Comparison of ENCODE assay signal across 10 mouse cellular contexts in the genomic region with DNA sequence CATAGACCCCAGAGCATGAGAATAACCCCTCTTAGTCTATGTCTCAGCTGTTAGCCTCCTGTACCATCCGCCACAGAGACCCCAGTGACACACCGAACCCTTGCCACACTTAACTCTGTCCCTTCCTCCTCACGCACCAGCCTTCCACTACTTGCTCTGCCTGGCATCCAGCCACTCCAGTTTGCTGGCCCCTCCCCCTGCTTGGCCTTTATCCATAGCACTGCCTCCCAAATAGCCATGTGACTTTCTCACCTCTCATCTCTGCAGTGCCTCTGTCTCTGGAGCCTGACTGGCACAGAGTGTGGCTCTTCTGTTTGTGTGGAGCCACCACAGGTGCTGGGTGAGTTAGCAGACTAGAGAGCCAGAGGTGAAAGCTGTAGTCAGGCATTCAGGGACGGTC. TPM values are rescaled to one million over a fixed set of nuclear protein-coding genes. Genes with fewer than 3 reads are reported as not detected.
DNase-seq lines count a peak whose midpoint lies in the region; ATAC-seq lines count a peak whose summit lies in the region.
"Had no signal": no experiment of that assay in that cellular context is flagged by ENCODE, and none has a peak within 500 bp of the region (broad histone marks: within the 10 kb centered on the region; RNA-seq: fewer than 3 reads in every experiment).

No protein-coding gene starts in this region.

- no peaks in the 10 kb centered on the region for H3K9me3 ChIP-seq in heart, embryonic 14.5 days (ENCODE audit: control insufficient read depth, low read length)
- H3K9me3 ChIP-seq: hindbrain, embryonic 13.5 days had no signal

- no peaks in the 10 kb centered on the region for H3K27me3 ChIP-seq in heart, embryonic 14.5 days (ENCODE audit: control insufficient read depth, insufficient read depth, low read length)
- H3K27me3 ChIP-seq: hindbrain, embryonic 13.5 days had no signal

- no peak overlapping the region for H3K4me2 ChIP-seq in heart, embryonic 14.5 days (ENCODE audit: low read length)
- H3K4me2 ChIP-seq: hindbrain, embryonic 13.5 days had no signal

- no peak for DNase-seq in heart, postnatal 36 days
- DNase-seq in adrenal gland, postnatal 14 days, result peak; percentile 81
- peak; percentile 61 to 74 for DNase-seq in kidney, adult 8-10 months
- DNase-seq in lung, postnatal 14 days, result peak; percentile 60
- DNase-seq in retina, postnatal 1 day, result no peak
- DNase-seq: gastrocnemius, postnatal 10 days had no signal

- ATAC-seq in heart, embryonic 14.5 days (ENCODE audit: insufficient number of reproducible peaks, insufficient read depth, low FRiP score, low read depth), result peak; percentile 60; the same call in 1 of the 2 replicates
- ATAC-seq in megakaryocyte, adult 5-6 weeks (ENCODE audit: poor library complexity, severe bottlenecking), result no peak

- no peak overlapping the region for H3K4me3 ChIP-seq in heart, embryonic 14.5 days (ENCODE audit: control insufficient read depth in 1 of 2, insufficient read depth in 1 of 2, low read depth in 1 of 2, low read length in 2 of 2)
- H3K4me3 ChIP-seq: erythroblast, embryonic 14.5 days; hindbrain, embryonic 13.5 days had no signal

- H3K27ac ChIP-seq in heart, embryonic 14.5 days (replicated peaks in 1 of 2; ENCODE audit: control insufficient read depth in 1 of 2, insufficient read depth in 1 of 2, low read depth in 2 of 2, low read length in 2 of 2), result peak overlapping the region; percentile 14 to 16; a peak in 1 of 4 replicates
- H3K27ac ChIP-seq: hindbrain, embryonic 13.5 days had no signal

- no peak overlapping the region for H3K9ac ChIP-seq in heart, embryonic 14.5 days (ENCODE audit: low read length)
- H3K9ac ChIP-seq: hindbrain, embryonic 13.5 days had no signal

- peaks cover 24 to 30% of the 10 kb centered on the region in 2 experiments for H3K4me1 ChIP-seq in heart, embryonic 14.5 days (ENCODE audit: control insufficient read depth in 2 of 2, insufficient read depth in 2 of 2, low read length in 2 of 2)

- intact Hi-C loops in heart, postnatal 36 days (cut with DNase I), result no loop called here

- H3K36me3 ChIP-seq in heart, embryonic 14.5 days (ENCODE audit: control insufficient read depth, insufficient read depth, low read length), result peaks cover 61% of the 10 kb centered on the region

- WGBS in heart, embryonic 14.5 days, result 47% methylated on average over 4 of the region's 4 CpGs

RNA-seq across cellular contexts. Expression of gene Sec14l1, which starts 27.5 kb away (rescaled TPM):
- polyA plus RNA-seq in heart, embryonic 14.5 days (2014; fragmentation: Nextera tagmentation; extraction: Ambion mirVana), result 33.2 and 34.2 TPM in 2 replicates
- total RNA-seq in heart, postnatal 36 days (2021), result 10 to 100 TPM; 67.9 to 75.2 TPM
- total RNA-seq in adrenal gland, postnatal 14 days (2021), result 119 TPM in 2 replicates
- 24.3 and 29.1 TPM in 2 replicates for total RNA-seq in megakaryocyte, adult 5-6 weeks (2015)
- 32.3 and 41.7 TPM in 2 replicates for total RNA-seq in megakaryocyte, adult 5-6 weeks (2017)

RNA-seq across cellular contexts. Expression of gene Sept9, which starts 57.0 kb away (rescaled TPM):
- 49.7 and 51.8 TPM in 2 replicates for polyA plus RNA-seq in heart, embryonic 14.5 days (2014; fragmentation: Nextera tagmentation; extraction: Ambion mirVana)
- total RNA-seq in heart, postnatal 36 days (2021), result 10 to 100 TPM; 28.6 to 37.1 TPM
- total RNA-seq in adrenal gland, postnatal 14 days (2021), result 115 and 133 TPM in 2 replicates
- 162 and 178 TPM in 2 replicates for total RNA-seq in megakaryocyte, adult 5-6 weeks (2015)
- total RNA-seq in megakaryocyte, adult 5-6 weeks (2017), result 335 and 338 TPM in 2 replicates

Comparison
In these comparisons a context has a peak if more than half of its experiments do, and no peak if none do; other contexts are left out.
1. DNase-seq: peak in adrenal gland, postnatal 14 days (single experiment), kidney, adult 8-10 months (2 of 2) and lung, postnatal 14 days (single experiment); none in heart, postnatal 36 days (0 of 2) and retina, postnatal 1 day (single experiment).